Mouse (Mus musculus) heart, postnatal 4 days (tissue): ENCODE results near the gene Hydin. TPM values are rescaled to one million over a fixed set of nuclear protein-coding genes. Genes with fewer than 3 reads are reported as not detected.
"Not testable (repeated sequence)": the region's sequence is repeated elsewhere in the genome, so short reads cannot be mapped to it uniquely, and the experiment has no call there.

Source experiments
- DNase-seq: peaks from one replicate; pipeline ENCODE4 v3.0.0; 2021
- total RNA-seq, 2 experiments: library from RNA; stranded (reverse); gene quantifications; 2 replicates each; pipeline ENCODE4 v1.2.3; 2021

Hydin gene
- total RNA-seq, 2 experiments from 2014 or later: 0.14 to 0.16 TPM

DNA sequence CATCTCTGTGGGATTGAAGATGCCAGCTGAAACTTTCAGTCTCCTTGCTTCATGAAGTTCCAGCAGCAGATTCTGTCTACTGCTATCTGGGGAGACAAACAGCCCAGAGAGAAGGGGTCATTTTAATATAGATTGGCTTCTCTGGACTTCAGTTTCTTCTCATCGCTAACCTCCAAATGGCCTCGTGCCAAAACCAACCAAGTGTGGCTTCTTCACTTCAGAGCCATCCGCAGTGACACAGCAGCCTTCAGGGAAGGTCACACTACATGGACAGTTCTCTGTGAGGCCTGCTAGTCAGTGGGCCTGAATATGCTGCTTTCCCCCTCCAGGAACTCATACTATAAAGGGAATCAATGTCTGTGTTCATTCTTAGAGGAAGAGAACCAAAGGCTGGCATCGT lies 187.7 kb downstream of the Hydin start:
- DNase-seq: no peak

DNA sequence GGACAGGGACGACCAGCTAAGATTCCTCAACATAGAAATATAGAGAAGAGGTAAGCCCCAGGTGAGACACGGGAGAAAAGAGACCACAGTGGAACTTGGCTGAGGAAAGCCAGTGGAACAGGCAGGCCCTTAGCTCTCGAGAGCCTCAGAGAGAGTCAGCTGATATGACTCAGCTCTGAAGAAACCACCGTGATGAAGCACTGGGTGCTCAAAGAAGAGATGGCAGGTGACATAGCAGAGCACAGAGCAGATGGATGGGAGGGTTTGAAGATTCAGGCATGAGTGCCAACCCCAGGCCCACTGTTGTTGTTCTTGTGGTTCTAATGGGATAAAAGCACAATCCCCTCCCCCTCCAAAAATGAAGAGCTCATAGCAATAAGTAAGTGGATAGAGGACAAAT lies 190.6 kb downstream of the Hydin start:
- DNase-seq: no peak

DNA sequence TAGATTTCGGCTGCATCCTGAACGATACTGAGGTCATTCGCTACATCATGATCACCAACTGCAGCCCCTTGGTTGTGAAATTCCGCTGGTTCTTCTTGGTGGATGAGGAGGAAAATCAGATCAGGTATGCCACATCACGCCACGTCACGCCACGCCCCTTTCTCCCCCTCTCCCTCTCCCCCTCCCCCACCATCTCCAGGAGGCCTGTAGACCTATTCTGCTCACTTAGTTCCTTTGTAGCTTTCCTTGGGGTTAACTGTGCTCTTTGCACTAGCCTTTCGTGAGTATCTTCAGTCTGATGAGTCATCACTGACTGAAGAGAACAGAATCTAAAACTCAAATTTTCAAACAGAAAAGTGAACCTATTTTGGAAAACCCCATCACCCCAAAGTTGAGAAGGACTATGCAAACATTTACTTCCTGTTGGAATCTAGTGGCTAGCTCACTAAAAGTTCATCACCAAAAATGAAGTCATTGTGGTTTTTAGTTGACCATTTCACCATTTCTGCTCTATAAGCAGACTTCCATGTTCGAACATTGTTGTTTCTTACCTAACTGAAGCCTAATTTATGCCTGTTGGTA lies 195.9 kb downstream of the Hydin start:
- no peak for DNase-seq

DNA sequence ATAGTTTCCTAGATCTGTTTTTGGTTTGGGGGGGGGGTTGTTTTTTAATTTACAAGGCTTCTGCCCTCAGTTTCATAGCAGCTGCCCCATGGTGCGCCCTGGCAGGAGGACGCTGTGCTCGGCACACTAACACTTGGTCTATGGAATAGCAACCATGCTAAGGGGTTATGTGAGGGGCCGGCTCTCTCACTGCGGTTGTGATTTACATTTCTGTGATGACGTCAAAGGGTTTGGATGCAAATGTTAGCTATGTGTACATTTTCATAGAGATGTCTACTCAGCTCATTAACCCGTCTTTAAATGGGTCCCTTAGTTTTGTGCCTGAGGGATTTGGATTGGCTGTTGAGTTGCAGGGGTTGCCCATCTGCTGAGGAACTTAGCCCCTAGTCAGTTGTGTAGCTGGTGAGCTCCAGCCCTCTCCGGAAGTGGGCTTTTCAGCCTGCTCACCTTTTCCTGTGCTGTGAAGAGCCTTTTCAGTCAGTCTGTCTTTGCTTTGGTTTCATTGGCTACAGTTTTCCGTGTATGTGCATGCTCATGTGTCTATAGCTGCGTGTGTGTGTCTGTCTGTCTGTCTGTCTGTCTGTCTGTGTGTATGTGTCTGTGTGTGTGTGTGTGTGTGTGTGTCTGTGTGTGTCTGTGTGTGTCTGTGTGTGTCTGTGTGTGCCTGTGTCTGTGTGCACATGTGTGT lies 197.1 kb downstream of the Hydin start:
- DNase-seq: no peak

DNA sequence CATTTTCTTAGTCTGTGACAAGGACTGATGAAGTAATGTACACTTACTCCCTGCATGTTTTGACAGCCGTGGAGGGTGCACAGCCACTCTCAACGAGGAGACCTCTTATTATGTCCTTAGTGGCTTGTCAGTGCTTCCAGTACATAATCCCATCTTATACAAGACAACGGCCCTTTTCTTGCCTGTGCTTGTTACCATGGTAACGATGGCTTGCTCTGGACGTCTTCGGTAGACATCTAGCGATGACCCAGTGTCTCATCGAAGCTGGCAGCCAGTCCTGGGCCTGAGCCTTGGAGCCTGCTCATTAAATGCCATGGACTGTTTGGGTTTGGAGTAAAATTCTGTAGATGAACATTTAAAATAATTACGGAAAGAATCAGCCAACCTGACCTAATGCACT lies 198.8 kb downstream of the Hydin start:
- DNase-seq: no peak

DNA sequence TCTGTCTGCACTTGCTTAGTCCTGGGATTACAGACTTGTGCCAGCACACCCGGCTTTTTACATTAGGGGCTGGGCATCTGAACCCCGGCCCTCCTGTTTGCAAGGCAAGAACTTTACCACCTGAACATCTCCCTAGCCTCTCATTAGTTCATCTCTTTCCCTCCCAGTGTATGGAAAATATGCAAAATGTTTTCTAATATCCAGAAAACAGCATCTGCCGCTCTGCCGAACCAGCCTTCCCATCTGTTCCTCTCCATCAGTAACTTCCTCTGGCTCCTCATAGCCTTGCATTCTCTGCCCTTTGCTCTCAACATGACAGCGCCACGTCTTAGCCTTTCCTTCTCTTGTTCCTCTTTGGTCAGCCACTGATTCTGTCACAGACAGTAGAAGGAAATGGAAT lies 210.5 kb downstream of the Hydin start:
- DNase-seq: no peak

DNA sequence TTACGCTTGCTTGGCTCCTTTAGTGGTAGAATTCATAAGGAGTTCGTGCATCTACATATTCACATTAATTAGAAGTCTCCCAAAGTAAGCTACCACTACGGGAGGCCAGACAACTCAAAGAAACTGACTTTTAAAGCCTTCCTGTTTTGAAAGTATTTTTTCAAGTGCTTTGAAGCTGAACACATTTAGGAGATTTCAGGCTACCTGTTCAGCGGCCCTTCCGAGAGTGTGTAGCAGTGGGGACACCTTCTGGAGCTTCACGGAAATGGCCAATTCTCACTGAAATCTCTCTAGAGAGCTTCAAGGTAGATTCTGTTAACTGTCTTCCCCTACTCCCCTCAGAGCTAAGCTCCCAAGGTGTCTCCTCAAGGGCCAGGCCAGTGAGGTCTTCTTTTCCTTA lies 211.8 kb downstream of the Hydin start:
- peak; percentile 27 for DNase-seq

DNA sequence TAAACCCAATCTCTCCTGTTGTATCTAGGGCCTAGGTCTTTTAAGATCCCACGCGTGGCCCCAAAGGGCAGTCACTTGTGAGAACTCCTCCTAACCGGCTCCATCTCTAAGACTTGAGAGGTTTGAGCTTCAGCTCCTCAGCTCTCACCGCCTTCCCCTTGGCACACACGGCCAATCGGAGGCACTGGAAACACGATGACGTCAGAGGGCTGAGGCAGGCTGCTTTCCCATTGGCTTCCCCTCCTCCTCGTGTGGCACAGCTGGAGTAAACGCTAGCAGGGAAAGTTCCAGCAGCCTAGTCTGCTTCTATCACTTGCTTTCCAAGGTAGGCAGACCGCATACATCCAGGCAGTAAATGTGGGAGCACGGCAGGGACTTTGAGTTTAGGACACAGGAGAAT lies 212.6 kb downstream of the Hydin start:
- DNase-seq: no peak

DNA sequence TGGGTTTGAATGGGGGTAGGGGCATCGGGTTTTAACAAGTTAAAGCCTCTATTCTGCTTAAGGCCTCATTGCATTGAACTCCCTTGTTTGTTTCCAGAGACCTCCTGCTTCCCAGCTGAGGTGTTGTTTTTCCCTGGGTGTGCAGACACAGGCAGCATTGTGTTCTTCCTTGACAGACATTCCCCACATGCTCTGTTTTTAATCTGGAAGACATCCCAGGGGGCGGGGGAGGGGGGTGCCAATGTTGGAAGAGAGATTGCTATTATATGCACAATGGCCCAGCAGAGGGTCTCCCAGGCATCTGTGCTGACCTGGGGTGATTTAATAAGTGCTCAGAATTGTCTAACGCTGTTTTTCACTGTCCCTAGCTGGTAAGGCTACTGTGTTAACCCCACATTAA lies 215.5 kb downstream of the Hydin start:
- no peak for DNase-seq

DNA sequence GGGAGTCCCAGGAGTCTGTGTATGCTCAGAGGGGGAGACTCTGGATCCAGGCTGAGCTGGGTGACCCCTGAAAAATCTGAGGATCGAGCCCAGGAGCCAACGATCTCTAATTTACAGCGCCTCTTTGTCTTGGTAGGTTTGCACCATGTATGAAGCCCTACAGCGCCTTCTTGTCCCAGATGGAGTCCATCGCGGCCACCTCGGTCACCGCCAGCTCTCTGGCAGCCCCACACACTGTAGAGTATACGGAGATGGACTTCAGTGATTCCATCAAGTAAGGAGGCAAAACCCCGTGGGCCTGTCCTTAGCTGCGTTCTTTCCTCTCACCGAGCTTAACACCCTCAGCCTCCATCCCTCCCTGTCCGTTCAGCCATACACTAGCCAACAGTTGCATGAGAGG lies 218.5 kb downstream of the Hydin start:
- no peak for DNase-seq

DNA sequence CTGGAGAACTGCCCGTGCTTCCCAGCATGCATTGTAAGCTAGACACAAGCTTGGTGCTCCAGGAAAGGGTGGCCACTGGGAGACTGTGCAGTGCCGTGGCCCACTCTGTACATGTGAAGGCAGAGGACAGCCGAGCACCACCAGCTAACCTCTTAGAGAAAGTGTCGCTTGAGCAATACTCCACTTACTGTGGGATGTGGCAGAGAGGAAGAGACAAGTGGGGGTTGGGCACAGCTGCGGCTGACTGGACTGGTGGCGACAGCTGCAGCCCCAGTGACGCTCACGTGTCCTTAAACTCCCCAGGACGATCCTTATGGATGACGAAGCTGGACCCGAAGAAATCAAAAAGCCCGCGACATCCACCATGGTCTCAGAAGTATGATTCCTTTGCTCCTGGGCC lies 219.2 kb downstream of the Hydin start:
- no peak for DNase-seq

DNA sequence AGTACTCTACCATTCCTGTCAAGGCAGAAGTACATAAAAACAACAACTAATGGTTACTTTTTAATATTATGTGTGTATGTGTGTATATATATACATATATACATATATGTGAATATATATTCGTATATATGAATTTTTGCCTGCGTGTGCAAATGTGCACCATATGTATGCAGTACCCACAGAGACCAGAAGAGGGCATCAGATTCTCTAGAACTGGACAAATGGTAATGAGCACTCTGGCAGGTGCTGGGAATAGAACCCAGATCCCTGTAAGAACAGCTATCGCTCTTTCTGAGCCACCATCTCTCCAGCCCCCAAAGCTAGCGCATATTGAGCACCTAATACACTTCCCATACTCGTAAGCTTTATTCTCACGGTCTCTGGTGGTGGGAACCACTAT lies 220.9 kb downstream of the Hydin start:
- DNase-seq: no peak

DNA sequence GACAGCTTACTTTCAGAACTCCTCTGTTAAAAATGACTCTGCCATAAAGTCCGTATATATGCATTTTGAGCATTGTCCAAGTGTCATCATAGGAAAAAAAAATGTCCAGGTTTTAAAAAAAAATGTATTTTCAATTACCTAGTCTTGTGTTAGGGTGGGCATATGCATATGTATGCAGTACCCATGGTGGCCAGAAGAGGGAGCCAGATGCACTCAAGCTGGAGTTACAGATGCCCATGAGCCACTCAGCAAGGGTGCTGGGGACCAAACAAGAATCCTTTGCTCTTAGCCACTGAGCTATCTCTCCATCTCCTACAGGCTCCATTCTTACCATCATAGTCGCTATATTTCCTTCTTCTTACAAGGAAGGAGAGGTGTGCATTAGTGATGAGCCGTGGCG lies 222.6 kb downstream of the Hydin start:
- DNase-seq: no peak

DNA sequence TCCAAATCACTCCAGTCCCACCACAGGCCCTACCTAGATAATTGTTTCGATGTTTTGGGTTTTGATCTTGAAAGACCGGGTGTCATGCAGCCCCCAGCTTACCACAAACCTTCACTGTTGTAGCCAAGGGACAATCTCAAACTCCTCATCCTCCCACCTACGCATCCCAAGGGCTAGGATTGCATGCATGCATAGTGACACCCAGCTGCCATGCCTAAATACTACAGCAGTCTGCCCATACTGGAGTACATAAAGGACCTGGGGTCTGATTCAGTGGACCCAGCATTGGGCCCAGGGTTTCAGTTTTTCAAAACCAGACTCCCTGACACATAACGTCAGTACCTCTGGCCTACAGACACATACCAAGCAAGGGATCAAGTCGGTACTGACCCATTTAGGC lies 224.3 kb downstream of the Hydin start:
- DNase-seq: no peak

DNA sequence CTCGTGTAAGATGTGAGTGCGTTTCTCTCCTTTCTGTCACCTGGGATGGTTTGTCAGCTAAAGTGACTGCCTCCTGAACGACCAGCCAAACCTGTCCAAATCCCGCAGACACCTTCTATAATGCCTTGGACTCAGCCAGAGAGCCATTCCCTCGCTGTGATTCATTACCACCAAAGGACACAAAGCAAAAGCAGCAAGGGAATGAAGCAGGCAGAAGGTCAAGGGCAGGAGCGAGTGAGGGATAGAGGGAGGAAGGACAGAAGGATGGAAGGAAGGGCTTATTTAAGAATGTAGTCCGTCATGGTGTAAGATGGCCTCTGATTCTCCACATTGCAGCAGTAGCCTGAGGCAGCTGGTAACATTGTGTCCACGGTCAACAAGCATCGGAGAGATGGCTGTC lies 229.5 kb downstream of the Hydin start:
- DNase-seq: no peak

DNA sequence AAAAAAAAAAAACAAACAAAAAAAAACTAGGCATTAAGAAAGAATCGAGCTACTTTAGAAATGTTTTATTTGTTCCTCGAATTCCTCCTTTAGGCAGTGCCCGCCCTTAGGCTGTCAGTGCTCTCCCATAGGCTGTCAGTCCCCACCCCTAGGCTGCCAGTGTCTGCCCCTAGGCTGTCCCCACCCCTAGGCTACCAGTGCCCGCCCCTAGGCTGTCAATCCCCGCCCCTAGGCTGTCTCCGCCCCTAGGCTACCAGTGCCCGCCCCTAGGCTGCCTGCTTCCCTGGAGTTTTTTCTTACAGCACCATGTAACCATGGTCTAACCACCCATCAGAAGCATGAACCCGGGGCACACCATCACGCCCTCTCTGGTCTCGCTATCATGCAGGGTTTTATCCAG lies 233.5 kb downstream of the Hydin start:
- DNase-seq: peak; percentile 12

DNA sequence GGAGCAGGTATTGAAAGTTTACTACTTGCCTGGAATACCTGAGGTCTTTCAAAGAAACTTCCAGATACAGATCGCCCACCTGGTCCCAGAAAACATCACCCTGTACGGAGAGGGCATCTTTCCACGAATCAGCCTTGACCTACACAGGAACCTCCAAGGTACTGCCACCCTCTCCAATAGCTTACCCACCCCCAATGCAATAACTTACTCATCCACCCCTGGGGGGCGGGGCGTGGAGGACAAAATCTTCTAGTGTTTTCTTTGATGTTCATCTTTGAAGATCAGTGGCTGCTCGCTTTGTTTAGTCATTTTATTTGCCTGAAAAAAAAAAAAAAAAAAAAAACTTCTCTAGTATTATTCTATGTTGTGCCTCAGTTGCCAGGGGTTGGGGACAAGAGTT lies 233.9 kb downstream of the Hydin start:
- no peak for DNase-seq

DNA sequence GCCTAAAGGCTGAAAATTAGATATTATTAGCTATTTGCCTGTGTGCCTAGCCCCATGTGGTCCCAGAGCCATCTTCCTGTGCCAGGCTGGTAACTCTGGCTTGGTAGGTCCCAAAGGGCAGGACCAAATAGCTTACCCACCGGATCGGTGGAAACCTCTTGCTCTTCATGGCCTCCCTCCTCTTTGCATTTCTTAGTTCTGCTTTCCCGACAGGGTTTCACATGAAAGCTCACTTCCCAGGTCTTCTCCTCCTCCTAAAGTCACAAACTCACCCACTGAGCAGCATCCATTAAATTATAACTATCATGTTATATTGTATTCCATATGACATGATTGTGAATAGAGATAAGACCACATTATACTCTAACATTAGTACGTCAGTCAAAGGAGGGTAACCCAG lies 234.6 kb downstream of the Hydin start:
- DNase-seq: no peak

DNA sequence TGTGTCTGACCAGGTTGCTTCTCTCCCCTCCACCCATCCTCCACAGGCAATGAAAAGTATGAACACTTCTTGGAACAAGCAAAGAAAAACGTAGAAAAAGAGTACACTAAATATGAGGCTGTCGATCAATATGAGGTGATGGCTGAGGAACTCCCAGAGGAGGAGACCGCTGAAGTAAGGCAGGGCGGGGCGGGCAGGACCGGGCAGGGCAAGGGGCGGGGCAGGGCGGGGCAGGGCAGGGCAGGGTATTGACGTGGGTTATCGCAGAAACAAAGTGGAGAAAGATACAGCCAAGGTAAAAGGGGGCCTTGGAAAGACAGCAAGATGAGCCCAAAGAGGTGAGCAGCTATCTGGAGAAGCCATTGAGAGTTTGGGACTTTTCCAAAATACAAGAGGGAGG lies 236.1 kb downstream of the Hydin start:
- DNase-seq: no peak

DNA sequence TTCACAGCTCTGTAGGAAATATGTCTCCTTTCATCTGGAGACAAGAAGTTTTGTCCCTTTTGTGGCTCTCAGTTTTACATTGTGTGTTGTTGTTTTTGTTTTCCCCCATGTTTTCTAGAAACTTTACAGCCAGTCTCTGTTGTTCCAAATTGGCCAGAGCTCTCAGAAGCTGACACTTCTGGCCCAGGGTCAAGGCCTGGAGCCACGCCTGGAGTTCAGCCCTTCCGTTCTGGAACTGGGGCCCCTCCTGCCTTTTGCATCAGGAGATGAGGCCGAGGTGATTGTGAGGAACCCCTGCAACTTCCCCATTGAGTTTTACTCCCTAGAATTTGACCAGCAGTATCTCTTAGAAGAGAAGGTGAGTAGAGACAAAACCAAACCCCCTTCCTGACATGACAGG lies 242.0 kb downstream of the Hydin start:
- DNase-seq: peak; percentile 42

DNA sequence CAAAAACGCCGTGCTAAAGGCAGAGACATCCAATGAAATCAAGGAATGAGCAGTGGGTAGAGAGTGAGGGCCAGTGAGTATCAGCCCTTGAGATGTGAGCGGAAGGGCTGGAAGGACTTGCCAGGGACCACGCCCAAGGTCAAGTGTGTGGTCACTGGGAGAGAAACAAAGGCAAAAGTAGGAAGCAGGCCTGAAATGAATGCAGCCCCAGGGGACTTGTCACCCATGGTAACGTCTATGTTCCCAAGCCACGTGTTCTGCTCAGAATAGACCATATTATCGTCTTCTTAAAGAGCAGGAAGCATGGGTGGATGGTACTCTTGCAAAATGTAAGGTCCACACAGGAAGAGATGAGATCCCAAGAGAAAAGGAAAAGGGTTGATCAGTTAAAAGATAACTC lies 253.0 kb downstream of the Hydin start:
- no peak for DNase-seq

DNA sequence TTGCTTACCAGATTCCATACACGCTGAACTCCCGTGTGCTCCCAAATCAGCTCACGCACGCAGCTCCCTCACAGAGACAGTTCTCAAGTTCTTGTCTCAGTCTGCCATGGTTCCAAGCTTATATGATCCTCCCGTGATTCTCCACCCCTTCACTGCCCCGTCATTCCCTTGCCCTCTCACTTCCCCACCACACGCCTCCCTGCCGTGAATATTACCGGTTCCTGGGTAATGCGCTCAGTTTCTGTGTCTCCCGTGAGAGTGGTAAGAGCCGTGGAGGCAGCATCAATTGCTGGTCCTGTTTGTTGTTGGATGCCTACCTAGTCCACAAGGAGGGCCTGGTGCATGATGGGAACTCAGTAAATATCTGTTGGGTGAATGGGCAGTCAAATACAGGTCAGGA lies 255.1 kb downstream of the Hydin start:
- DNase-seq: no peak

DNA sequence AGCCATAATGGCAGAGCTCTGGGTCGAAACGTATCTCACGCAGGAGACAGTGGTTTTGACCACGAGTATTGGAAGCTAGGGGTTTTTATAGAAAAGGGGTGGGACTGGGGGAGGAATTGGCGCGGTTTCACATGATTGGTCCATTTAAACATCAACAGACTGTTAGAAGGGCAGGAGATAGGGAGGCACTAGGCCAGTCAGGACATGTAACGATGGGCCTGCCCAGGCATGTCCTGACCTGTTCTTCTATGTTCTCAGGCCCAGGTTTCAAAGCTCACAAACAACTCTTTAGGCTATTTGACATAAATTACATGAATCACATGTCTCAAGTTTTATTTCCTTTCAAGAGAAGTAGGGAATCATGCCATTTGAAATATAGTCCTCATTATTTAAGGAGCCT lies 255.7 kb downstream of the Hydin start:
- DNase-seq: not testable (repeated sequence)

DNA sequence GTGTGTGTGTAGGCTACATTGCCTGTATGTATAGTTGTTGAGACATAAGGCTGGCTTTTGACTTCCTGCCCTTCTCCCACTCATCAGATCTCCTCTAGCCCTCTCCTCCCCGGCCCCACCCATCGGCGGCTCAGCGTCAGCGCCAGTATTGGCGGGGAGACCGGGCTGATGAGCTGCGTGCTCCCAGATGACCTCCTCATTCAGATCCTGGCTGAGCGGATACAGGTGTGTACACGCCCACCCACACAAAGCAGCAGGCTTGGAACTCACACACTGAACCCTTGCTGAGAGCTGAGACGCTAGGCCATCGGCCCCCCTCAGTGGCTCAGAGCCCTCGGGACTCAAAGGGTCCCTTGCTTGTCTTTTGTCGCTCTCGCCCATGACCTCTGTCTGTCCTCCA lies 256.2 kb downstream of the Hydin start:
- DNase-seq: no peak

DNA sequence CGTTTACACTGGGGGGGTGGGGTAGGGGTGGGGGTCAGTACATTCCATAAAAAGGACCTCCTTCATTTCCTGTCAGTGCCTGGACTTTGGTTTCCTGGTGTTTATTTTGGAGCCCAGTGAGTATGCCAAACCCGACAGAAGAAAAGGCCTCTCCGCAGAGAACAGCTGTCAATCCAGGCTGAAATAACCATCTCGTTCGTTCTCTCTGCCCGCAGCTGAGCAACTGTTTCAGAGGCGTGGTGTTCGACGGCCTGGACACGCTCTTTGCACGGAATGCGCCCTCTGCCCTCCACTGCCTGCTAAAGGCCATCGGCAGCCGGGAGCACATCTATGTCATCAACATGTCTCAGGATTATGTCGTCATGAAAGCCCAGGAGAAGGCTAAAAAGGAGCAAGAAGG lies 258.5 kb downstream of the Hydin start:
- DNase-seq: no peak
